Mouse (Mus musculus) intestine, postnatal 0 days (tissue): Measurements from ENCODE around the gene Crebzf. TPM values are rescaled to one million over a fixed set of nuclear protein-coding genes. Genes with fewer than 3 reads are reported as not detected.

Source experiments
- ATAC-seq: fragments of 200-750 bp; cut with Nextera tagmentation; 2 replicates; pipeline ENCODE4 v1.8.0; 2017; ENCODE audit warnings: mild to moderate bottlenecking, moderate TSS enrichment, moderate library complexity
- H3K27ac ChIP-seq: fragments of 300-500 bp; sonication (generic); 2 replicates; pipeline ENCODE4 v1.5.1; 2014; ENCODE audit warnings: mild to moderate bottlenecking, low read depth, low read length, moderate library complexity
- H3K27me3 ChIP-seq: fragments of 300-500 bp; sonication (generic); replicated peaks from 2 replicates; pipeline ENCODE4 v1.6.1; 2014; ENCODE audit warnings: low read length, mixed read lengths; ENCODE audit not compliant: control insufficient read depth, insufficient read depth
- H3K36me3 ChIP-seq: fragments of 300-500 bp; sonication (generic); 2 replicates; pipeline ENCODE4 v1.6.1; 2014; ENCODE audit warnings: mild to moderate bottlenecking, moderate library complexity; ENCODE audit not compliant: control insufficient read depth, insufficient read depth
- H3K4me1 ChIP-seq: fragments of 300-500 bp; sonication (generic); replicated peaks from 2 replicates; pipeline ENCODE4 v1.6.1; 2014; ENCODE audit warnings: antibody characterized with exemption, low read length, mixed read lengths; ENCODE audit not compliant: control insufficient read depth, insufficient read depth
- H3K4me2 ChIP-seq: fragments of 300-500 bp; sonication (generic); replicated peaks from 2 replicates; pipeline ENCODE4 v1.6.1; 2014; ENCODE audit warnings: low read depth, mild to moderate bottlenecking, moderate library complexity
- H3K4me3 ChIP-seq: fragments of 300-500 bp; sonication (generic); 2 replicates; pipeline ENCODE4 v1.5.1; 2014; ENCODE audit warnings: low read depth, low read length
- H3K9ac ChIP-seq: fragments of 300-500 bp; sonication (generic); 2 replicates; pipeline ENCODE4 v1.6.1; 2014; ENCODE audit warnings: mild to moderate bottlenecking, low read depth, low read length
- H3K9me3 ChIP-seq: fragments of 300-500 bp; sonication (generic); 2 replicates; pipeline ENCODE4 v1.6.1; 2016; ENCODE audit warnings: mixed run types; ENCODE audit not compliant: control insufficient read depth
- CTCF ChIP-seq: sonication (generic); IDR thresholded peaks from 2 replicates; pipeline ENCODE4 v1.5.1; 2016; ENCODE audit warnings: low read depth, mild to moderate bottlenecking, control low read depth, antibody characterized with exemption, moderate library complexity
- WGBS: fragments of 180-500 bp; shearing (Covaris S2); extraction: QIAGEN DNeasy Blood & Tissue Kit; methylation state at CpG from one replicate; pipeline ENCODE4 v1.1.7; 2014; 5-methylcytosine and 5-hydroxymethylcytosine counted together
- polyA plus RNA-seq: library from polyadenylated mRNA; unstranded; fragments of >200 nt; fragmentation: Nextera tagmentation; extraction: Ambion mirVana; gene quantifications from 2 replicates; pipeline ENCODE4 v1.2.1, GENCODE M21; 2015

Gene Crebzf
- polyA plus RNA-seq, 1 experiment from 2014 or later = 19.3 TPM

- Histone ChIP-seq H3K9me3 (no peaks in the 10 kb centered on the region), H3K27me3 (no peaks in the 10 kb centered on the region), H3K4me1 (no peaks in the 10 kb centered on the region; the same call in 1 of the 2 replicates), H3K27ac (peak within 1 kb of the TSS; percentile 73), H3K36me3 (peaks cover 8% of the 10 kb centered on the region), H3K4me2 (peak within 1 kb of the TSS; percentile 75), H3K4me3 (peak within 1 kb of the TSS; percentile 72), H3K9ac (peak within 1 kb of the TSS; percentile 70)
- ATAC-seq = peak; percentile 91
- peak; percentile 63 for TF ChIP-seq CTCF
- under 1% methylated on average over 41 of the region's 41 CpGs for WGBS
Observed at GRCm38 (mm10) chr7:90456845-90457468, 14.4 kb downstream of the Crebzf start, which contains the start of gene Tmem126a. TSS of gene Tmem126a (minus strand) at chr7:90457229.

- H3K9ac ChIP-seq = peak overlapping the region; percentile 70; the same call in 1 of the 2 replicates
- peak; percentile 36; the same call in 1 of the 2 replicates for TF ChIP-seq CTCF
- peak overlapping the region; percentile 72 for H3K4me3 ChIP-seq
- H3K4me1 ChIP-seq = no peaks in the 10 kb centered on the region; the same call in 1 of the 2 replicates
- H3K9me3 ChIP-seq = no peaks in the 10 kb centered on the region
- peak overlapping the region; percentile 73; the same call in 1 of the 2 replicates for H3K27ac ChIP-seq
- peak overlapping the region; percentile 75 for H3K4me2 ChIP-seq
- no peaks in the 10 kb centered on the region for H3K27me3 ChIP-seq
- peaks cover 8% of the 10 kb centered on the region for H3K36me3 ChIP-seq
- ATAC-seq = peak; percentile 28
- WGBS = 8% methylated on average over 10 of the region's 10 CpGs
Observed at GRCm38 (mm10) chr7:90457517-90457916, 15.0 kb downstream of the Crebzf start.

GRCm38 (mm10) chr7:90460330-90460729, 17.8 kb downstream of the Crebzf start:
- ATAC-seq = no peak
- no peak for TF ChIP-seq CTCF
- 42% methylated on average over 10 of the region's 10 CpGs for WGBS

GRCm38 (mm10) chr7:90460930-90461329, 18.4 kb downstream of the Crebzf start:
- peak overlapping the region; percentile 13 for H3K4me2 ChIP-seq
- no peaks in the 10 kb centered on the region for H3K27me3 ChIP-seq
- no peaks in the 10 kb centered on the region for H3K36me3 ChIP-seq
- H3K4me3 ChIP-seq = no peak overlapping the region
- 18% methylated on average over 14 of the region's 14 CpGs for WGBS
- no peak overlapping the region for H3K27ac ChIP-seq
- no peak overlapping the region for H3K9ac ChIP-seq
- H3K4me1 ChIP-seq = no peaks in the 10 kb centered on the region; the same call in 1 of the 2 replicates
- peak; percentile 70 for TF ChIP-seq CTCF
- peak; percentile 31; the same call in 1 of the 2 replicates for ATAC-seq
- no peaks in the 10 kb centered on the region for H3K9me3 ChIP-seq

More at GRCm38 (mm10) chr7:90460330-90460729, 17.8 kb downstream of the Crebzf start:
- no peaks in the 10 kb centered on the region; the same call in 1 of the 2 replicates for H3K4me1 ChIP-seq
- no peak overlapping the region for H3K4me3 ChIP-seq
- H3K9ac ChIP-seq = no peak overlapping the region
- H3K9me3 ChIP-seq = no peaks in the 10 kb centered on the region
- no peak overlapping the region for H3K27ac ChIP-seq
- no peaks in the 10 kb centered on the region for H3K27me3 ChIP-seq
- H3K36me3 ChIP-seq = no peaks in the 10 kb centered on the region
- H3K4me2 ChIP-seq = peak overlapping the region; percentile 13; the same call in 1 of the 2 replicates

DNA sequence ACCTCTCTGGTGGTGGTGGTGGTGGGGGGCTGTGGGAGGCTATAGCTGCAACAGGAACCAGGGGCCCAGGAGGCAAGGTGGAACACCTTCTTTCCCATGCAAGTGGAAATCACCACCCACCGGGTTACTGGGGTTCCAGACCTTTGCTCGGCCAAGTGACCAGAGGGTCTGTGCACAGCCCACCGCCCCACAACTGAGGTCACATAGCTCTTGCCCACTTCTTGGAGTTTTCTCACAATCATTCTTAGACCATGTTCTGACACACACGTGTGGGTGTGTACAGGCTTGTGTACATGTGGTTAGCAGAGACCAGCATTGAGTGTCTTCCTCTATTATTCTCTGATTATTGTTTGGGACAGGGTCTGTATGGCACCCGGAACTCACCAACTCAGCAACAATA, 18.9 kb downstream of the Crebzf start:
- H3K9me3 ChIP-seq = no peaks in the 10 kb centered on the region
- 0 out of 2 replicates have a peak, but pooled peaks cover 2% of the 10 kb centered on the region for H3K36me3 ChIP-seq
- H3K4me3 ChIP-seq = no peak overlapping the region
- no peaks in the 10 kb centered on the region for H3K27me3 ChIP-seq
- ATAC-seq = no peak
- no peak overlapping the region for H3K9ac ChIP-seq
- TF ChIP-seq CTCF = no peak
- H3K4me2 ChIP-seq = no peak overlapping the region
- no peak overlapping the region for H3K27ac ChIP-seq
- WGBS = 94% methylated on average over 5 of the region's 5 CpGs
- H3K4me1 ChIP-seq = no peaks in the 10 kb centered on the region

GRCm38 (mm10) chr7:90473511-90473910, 31.0 kb downstream of the Crebzf start:
- no peak overlapping the region for H3K4me3 ChIP-seq
- H3K36me3 ChIP-seq = peaks cover 22% of the 10 kb centered on the region; the same call in 1 of the 2 replicates
- H3K9me3 ChIP-seq = no peaks in the 10 kb centered on the region
- H3K27me3 ChIP-seq = peaks cover 2% of the 10 kb centered on the region
- no peak overlapping the region for H3K27ac ChIP-seq
- no peak overlapping the region for H3K4me2 ChIP-seq
- 49% methylated on average over 2 of the region's 2 CpGs for WGBS
- ATAC-seq = no peak
- no peak for TF ChIP-seq CTCF
- H3K9ac ChIP-seq = no peak overlapping the region
- H3K4me1 ChIP-seq = 0 out of 2 replicates have a peak, but pooled peaks cover 3% of the 10 kb centered on the region
